Mouse (Mus musculus) heart, embryonic 16.5 days (tissue): ENCODE measurements around the gene Shc4. TPM values are rescaled to one million over a fixed set of nuclear protein-coding genes. Genes with fewer than 3 reads are reported as not detected.

Source experiments
- ATAC-seq: fragments of 200-750 bp; cut with Nextera tagmentation; replicated peaks from 2 replicates; pipeline ENCODE4 v1.8.0; 2017; ENCODE audit warnings: moderate number of reproducible peaks; ENCODE audit not compliant: insufficient read depth, low FRiP score; ENCODE audit errors: extremely low read depth
- H3K27ac ChIP-seq: fragments of 300-500 bp; sonication (generic); 2 replicates; pipeline ENCODE4 v1.5.1; 2014; ENCODE audit warnings: mild to moderate bottlenecking, low read length, control low read depth, moderate library complexity
- H3K27me3 ChIP-seq: fragments of 300-500 bp; sonication (generic); 2 replicates; pipeline ENCODE4 v1.6.1; 2014; ENCODE audit warnings: low read length, mixed read lengths; ENCODE audit not compliant: control insufficient read depth, insufficient read depth
- H3K36me3 ChIP-seq: fragments of 300-500 bp; sonication (generic); 2 replicates; pipeline ENCODE4 v1.6.1; 2014; ENCODE audit not compliant: control insufficient read depth, insufficient read depth
- H3K4me1 ChIP-seq: fragments of 300-500 bp; sonication (generic); 2 replicates; pipeline ENCODE4 v1.6.1; 2014; ENCODE audit warnings: low read length, mixed read lengths; ENCODE audit not compliant: control insufficient read depth, insufficient read depth
- H3K4me2 ChIP-seq: fragments of 300-500 bp; sonication (generic); 2 replicates; pipeline ENCODE4 v1.6.1; 2014; ENCODE audit warnings: low read depth, mild to moderate bottlenecking, control low read depth, low read length
- H3K4me3 ChIP-seq: fragments of 300-500 bp; sonication (generic); 2 replicates; pipeline ENCODE4 v1.5.1; 2014; ENCODE audit warnings: mild to moderate bottlenecking, control low read depth, low read length
- H3K9ac ChIP-seq: fragments of 300-500 bp; sonication (generic); 2 replicates; pipeline ENCODE4 v1.6.1; 2014; ENCODE audit warnings: low read length, control low read depth
- H3K9me3 ChIP-seq: fragments of 300-500 bp; sonication (generic); replicated peaks from 2 replicates; pipeline ENCODE4 v1.6.1; 2016; ENCODE audit warnings: low read length; ENCODE audit not compliant: control insufficient read depth
- WGBS: fragments of 180-500 bp; shearing (Covaris S2); extraction: QIAGEN DNeasy Blood & Tissue Kit; methylation state at CpG from one replicate; pipeline ENCODE4 v1.1.7; 2014; 5-methylcytosine and 5-hydroxymethylcytosine counted together
- polyA plus RNA-seq: library from polyadenylated mRNA; unstranded; fragments of >200 nt; fragmentation: Nextera tagmentation; extraction: Ambion mirVana; gene quantifications from 2 replicates; pipeline ENCODE4 v1.2.1, GENCODE M21; 2015

Shc4 gene
- polyA plus RNA-seq, 1 experiment from 2014 or later, result 1.3 TPM

GRCm38 (mm10) chr2:125589287-125589686, 134.7 kb downstream of the Shc4 start:
- H3K9me3 ChIP-seq, result no peaks in the 10 kb centered on the region
- no peak overlapping the region for H3K4me3 ChIP-seq
- H3K27me3 ChIP-seq, result no peaks in the 10 kb centered on the region
- no peaks in the 10 kb centered on the region for H3K4me1 ChIP-seq
- no peak overlapping the region for H3K27ac ChIP-seq
- H3K9ac ChIP-seq, result no peak overlapping the region
- H3K36me3 ChIP-seq, result peaks cover 50% of the 10 kb centered on the region
- 87% methylated on average over 12 of the region's 12 CpGs for WGBS
- no peak for ATAC-seq
- no peak overlapping the region for H3K4me2 ChIP-seq

- WGBS, result 49% methylated on average over 5 of the region's 5 CpGs
- peaks cover 36% of the 10 kb centered on the region for H3K36me3 ChIP-seq
- ATAC-seq, result no peak
Observed at GRCm38 (mm10) chr2:125581081-125581480, 142.9 kb downstream of the Shc4 start.

GRCm38 (mm10) chr2:125577670-125578069, 146.3 kb downstream of the Shc4 start:
- Histone ChIP-seq H3K9ac (no peak overlapping the region), H3K4me3 (no peak overlapping the region), H3K4me2 (no peak overlapping the region), H3K4me1 (no peaks in the 10 kb centered on the region), H3K36me3 (peaks cover 40% of the 10 kb centered on the region), H3K9me3 (no peaks in the 10 kb centered on the region), H3K27me3 (no peaks in the 10 kb centered on the region), H3K27ac (no peak overlapping the region)
- 63% methylated on average over 4 of the region's 4 CpGs for WGBS
- no peak for ATAC-seq

More at GRCm38 (mm10) chr2:125581081-125581480, 142.9 kb downstream of the Shc4 start:
- Histone ChIP-seq H3K27me3 (no peaks in the 10 kb centered on the region), H3K4me1 (no peaks in the 10 kb centered on the region), H3K9me3 (no peaks in the 10 kb centered on the region), H3K27ac (no peak overlapping the region), H3K4me2 (no peak overlapping the region), H3K4me3 (no peak overlapping the region), H3K9ac (no peak overlapping the region)

Other genes starting within 250 kb of the Shc4 start
- 0.29 and 0.32 TPM in 2 replicates for gene Gm9913, start 219.1 kb downstream of the Shc4 start, polyA plus RNA-seq
- gene Fbn1, start 216.2 kb downstream of the Shc4 start, polyA plus RNA-seq, result 14.8 and 19.4 TPM in 2 replicates
- gene Cep152, start 99.0 kb downstream of the Shc4 start, polyA plus RNA-seq, result 4.2 and 4.7 TPM in 2 replicates
- gene Eid1, start 51.1 kb downstream of the Shc4 start, polyA plus RNA-seq, result 112 and 128 TPM in 2 replicates
- gene Secisbp2l, start 58.7 kb upstream of the Shc4 start, polyA plus RNA-seq, result 13.1 and 14.0 TPM in 2 replicates
- 29.0 and 32.4 TPM in 2 replicates for gene Galk2, start 135.0 kb upstream of the Shc4 start, polyA plus RNA-seq
- gene Cops2, start 135.0 kb upstream of the Shc4 start, polyA plus RNA-seq, result 56.5 and 58.6 TPM in 2 replicates